Mouse (Mus musculus): Measurements from ENCODE around the gene Pde4c. TPM values are rescaled to one million over a fixed set of nuclear protein-coding genes. Genes with fewer than 3 reads are reported as not detected.

Gene Pde4c
- polyA plus RNA-seq, 1 experiment from 2014 or later, result 0.45 TPM

- Histone ChIP-seq H3K27me3 (replicated peaks) (no peaks in the 10 kb centered on the region), H3K27ac (no peak overlapping the region), H3K9ac (no peak overlapping the region), H3K36me3 (no peaks in the 10 kb centered on the region), H3K4me2 (no peak overlapping the region), H3K4me1 (peaks cover 32% of the 10 kb centered on the region), H3K4me3 (replicated peaks) (no peak overlapping the region), H3K9me3 (no peaks in the 10 kb centered on the region)
- WGBS, result 67% methylated on average over 8 of the region's 8 CpGs
- no peak for ATAC-seq (ENCODE audit: insufficient read depth, low FRiP score, low read depth)
Measured at GRCm38 (mm10) chr8:70687576-70687975, 35.9 kb upstream of the Pde4c start.

DNA sequence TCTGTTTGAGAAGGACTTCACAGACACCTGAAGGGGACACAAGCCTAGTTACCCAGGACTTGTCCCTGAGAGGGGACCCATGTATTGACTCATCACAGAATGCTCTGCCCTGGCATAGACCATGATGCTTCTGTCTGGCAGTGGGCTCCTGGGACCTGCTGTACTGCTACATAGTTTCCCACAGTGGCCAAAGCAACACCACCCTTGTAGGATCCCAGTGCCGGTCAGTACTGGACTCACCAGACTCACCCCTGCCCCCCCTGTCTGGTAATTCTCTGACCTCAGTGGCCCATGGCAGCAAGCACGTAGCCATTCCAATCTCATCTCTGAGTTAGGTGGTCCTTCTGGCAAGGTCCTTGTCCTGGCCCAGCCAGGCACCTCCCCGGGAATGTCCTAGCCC, 35.4 kb upstream of the Pde4c start:
- peaks cover 30% of the 10 kb centered on the region for H3K4me1 ChIP-seq
- no peaks in the 10 kb centered on the region for H3K36me3 ChIP-seq
- H3K27ac ChIP-seq, result no peak overlapping the region
- WGBS, result 86% methylated on average over 3 of the region's 3 CpGs
- no peaks in the 10 kb centered on the region for H3K9me3 ChIP-seq
- H3K4me2 ChIP-seq, result no peak overlapping the region
- no peak overlapping the region for H3K4me3 ChIP-seq (replicated peaks)
- H3K9ac ChIP-seq, result no peak overlapping the region
- H3K27me3 ChIP-seq (replicated peaks), result no peaks in the 10 kb centered on the region
- ATAC-seq (ENCODE audit: insufficient read depth, low FRiP score, low read depth), result no peak

- Histone ChIP-seq H3K27ac (no peak overlapping the region), H3K36me3 (no peaks in the 10 kb centered on the region), H3K4me1 (peaks cover 37% of the 10 kb centered on the region), H3K4me3 (replicated peaks) (no peak overlapping the region), H3K27me3 (replicated peaks) (no peaks in the 10 kb centered on the region), H3K4me2 (no peak overlapping the region), H3K9ac (no peak overlapping the region), H3K9me3 (no peaks in the 10 kb centered on the region)
- 65% methylated on average over 5 of the region's 5 CpGs for WGBS
- ATAC-seq (ENCODE audit: insufficient read depth, low FRiP score, low read depth), result no peak; the same call in 1 of the 2 replicates
Measured at GRCm38 (mm10) chr8:70689892-70690390, 33.6 kb upstream of the Pde4c start.

DNA sequence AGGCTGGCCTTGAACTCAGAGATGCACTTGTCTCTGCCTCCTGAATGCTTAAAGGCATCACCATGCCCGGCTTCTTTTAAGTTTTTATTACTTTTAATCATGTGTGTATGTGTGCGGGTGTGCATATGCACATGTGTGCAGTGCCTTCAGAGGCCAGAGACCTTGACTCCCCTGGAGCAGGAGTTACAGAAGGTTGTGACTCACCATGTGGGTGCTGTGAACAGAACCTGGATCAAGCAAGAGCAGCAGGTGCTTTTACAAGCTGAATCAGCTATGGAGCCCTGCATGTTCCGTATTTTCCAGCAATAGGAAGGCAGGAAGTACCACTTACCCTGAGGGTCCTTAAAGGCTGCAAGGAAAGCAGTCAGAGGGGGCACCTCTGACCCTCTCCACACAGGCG, 32.3 kb upstream of the Pde4c start:
- Histone ChIP-seq H3K4me1 (peaks cover 47% of the 10 kb centered on the region), H3K27ac (peak overlapping the region; percentile 65), H3K4me3 (replicated peaks) (peak overlapping the region; percentile 34), H3K36me3 (no peaks in the 10 kb centered on the region), H3K4me2 (peak overlapping the region; percentile 53), H3K27me3 (replicated peaks) (no peaks in the 10 kb centered on the region), H3K9me3 (no peaks in the 10 kb centered on the region), H3K9ac (no peak overlapping the region)
- WGBS, result 64% methylated on average over 4 of the region's 4 CpGs
- ATAC-seq (ENCODE audit: insufficient read depth, low FRiP score, low read depth), result no peak

GRCm38 (mm10) chr8:70691727-70692231, 31.7 kb upstream of the Pde4c start:
- ATAC-seq (ENCODE audit: insufficient read depth, low FRiP score, low read depth), result peak; percentile 5; the same call in 1 of the 2 replicates
- H3K27me3 ChIP-seq (replicated peaks), result no peaks in the 10 kb centered on the region
- peak overlapping the region; percentile 53 for H3K4me2 ChIP-seq
- peak overlapping the region; percentile 65 for H3K27ac ChIP-seq
- peaks cover 52% of the 10 kb centered on the region for H3K4me1 ChIP-seq
- H3K9me3 ChIP-seq, result no peaks in the 10 kb centered on the region
- no peaks in the 10 kb centered on the region for H3K36me3 ChIP-seq
- H3K4me3 ChIP-seq (replicated peaks), result peak overlapping the region; percentile 34
- WGBS, result 3% methylated on average over 20 of the region's 20 CpGs
- H3K9ac ChIP-seq, result no peak overlapping the region

GRCm38 (mm10) chr8:70693636-70694035, 29.9 kb upstream of the Pde4c start:
- Histone ChIP-seq H3K27me3 (replicated peaks) (no peaks in the 10 kb centered on the region), H3K36me3 (no peaks in the 10 kb centered on the region), H3K9ac (no peak overlapping the region), H3K9me3 (no peaks in the 10 kb centered on the region), H3K4me3 (replicated peaks) (no peak overlapping the region), H3K4me2 (no peak overlapping the region), H3K27ac (no peak overlapping the region), H3K4me1 (peaks cover 52% of the 10 kb centered on the region)
- ATAC-seq (ENCODE audit: insufficient read depth, low FRiP score, low read depth), result no peak
- 61% methylated on average over 5 of the region's 5 CpGs for WGBS

GRCm38 (mm10) chr8:70695318-70696018, 28.1 kb upstream of the Pde4c start:
- Histone ChIP-seq H3K4me3 (replicated peaks) (no peak overlapping the region), H3K9ac (no peak overlapping the region; the same call in 1 of the 2 replicates), H3K4me2 (peak overlapping the region; percentile 57), H3K36me3 (no peaks in the 10 kb centered on the region), H3K27ac (peak overlapping the region; percentile 96), H3K4me1 (peaks cover 50% of the 10 kb centered on the region), H3K9me3 (no peaks in the 10 kb centered on the region), H3K27me3 (replicated peaks) (no peaks in the 10 kb centered on the region)
- no peak for ATAC-seq (ENCODE audit: insufficient read depth, low FRiP score, low read depth)
- WGBS, result 23% methylated on average over 32 of the region's 32 CpGs

- H3K4me2 ChIP-seq, result peak overlapping the region; percentile 57
- WGBS, result 3% methylated on average over 31 of the region's 31 CpGs
- peak overlapping the region; percentile 16 for H3K4me3 ChIP-seq (replicated peaks)
- H3K4me1 ChIP-seq, result peaks cover 50% of the 10 kb centered on the region
- H3K9ac ChIP-seq, result no peak overlapping the region; the same call in 1 of the 2 replicates
- H3K27me3 ChIP-seq (replicated peaks), result no peaks in the 10 kb centered on the region
- no peaks in the 10 kb centered on the region for H3K36me3 ChIP-seq
- peak; percentile 15; the same call in 1 of the 2 replicates for ATAC-seq (ENCODE audit: insufficient read depth, low FRiP score, low read depth)
- H3K27ac ChIP-seq, result peak overlapping the region; percentile 96
- H3K9me3 ChIP-seq, result no peaks in the 10 kb centered on the region
Measured at GRCm38 (mm10) chr8:70696019-70696885, 27.3 kb upstream of the Pde4c start.

DNA sequence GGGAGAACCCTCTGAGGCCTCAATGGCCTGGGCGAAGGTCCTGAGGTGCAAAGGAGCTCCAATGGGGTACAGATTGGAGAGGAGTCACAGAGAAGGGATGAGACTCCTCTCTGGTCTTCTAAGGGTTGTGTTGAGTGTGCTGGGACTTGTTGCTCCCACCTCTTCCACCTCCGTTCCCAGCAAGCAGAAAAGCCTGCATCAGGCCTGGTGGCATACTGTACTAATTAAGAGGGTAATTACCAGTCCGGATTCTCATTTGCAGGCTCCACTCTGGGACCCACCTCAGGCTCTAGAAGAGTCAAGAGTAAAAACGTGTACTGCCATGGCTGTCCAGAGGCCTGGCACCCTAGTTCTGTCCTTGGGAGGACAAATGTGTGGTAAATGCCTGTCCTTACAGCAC, 26.6 kb upstream of the Pde4c start:
- Histone ChIP-seq H3K9me3 (no peaks in the 10 kb centered on the region), H3K4me1 (peaks cover 48% of the 10 kb centered on the region), H3K4me2 (peak overlapping the region; percentile 57), H3K36me3 (no peaks in the 10 kb centered on the region), H3K9ac (no peak overlapping the region), H3K27me3 (replicated peaks) (no peaks in the 10 kb centered on the region), H3K4me3 (replicated peaks) (0 out of 2 replicates have a peak overlapping the region, but pooled peaks have one; percentile 16), H3K27ac (peak overlapping the region; percentile 96)
- 39% methylated on average over 4 of the region's 4 CpGs for WGBS
- no peak for ATAC-seq (ENCODE audit: insufficient read depth, low FRiP score, low read depth)

GRCm38 (mm10) chr8:70697366-70698250, 25.9 kb upstream of the Pde4c start:
- no peaks in the 10 kb centered on the region for H3K9me3 ChIP-seq
- H3K27me3 ChIP-seq (replicated peaks), result no peaks in the 10 kb centered on the region
- WGBS, result 62% methylated on average over 12 of the region's 12 CpGs
- peak overlapping the region; percentile 54 for H3K4me2 ChIP-seq
- peak overlapping the region; percentile 96 for H3K4me3 ChIP-seq (replicated peaks)
- ATAC-seq (ENCODE audit: insufficient read depth, low FRiP score, low read depth), result no peak
- H3K9ac ChIP-seq, result no peak overlapping the region; the same call in 1 of the 2 replicates
- H3K27ac ChIP-seq, result peak overlapping the region; percentile 96
- H3K4me1 ChIP-seq, result peaks cover 44% of the 10 kb centered on the region
- H3K36me3 ChIP-seq, result peaks cover 1% of the 10 kb centered on the region; the same call in 1 of the 2 replicates

Data from stomach, embryonic 15.5 days (tissue).